Mouse (Mus musculus) ES-E14 (cell line): Measurements from ENCODE around the gene Slc5a10.

Experiments
- CHD2 ChIP-seq: IDR thresholded peaks from 2 replicates; pipeline ENCODE4 v1.6.1; 2014; ENCODE audit warnings: mild to moderate bottlenecking, low read depth, low read length, inconsistent platforms
- HCFC1 ChIP-seq: IDR thresholded peaks from 2 replicates; pipeline ENCODE4 v1.6.1; 2012; ENCODE audit warnings: low read length, inconsistent platforms, borderline replicate concordance; ENCODE audit not compliant: insufficient read depth
- ZNF384 ChIP-seq: IDR thresholded peaks from 2 replicates; pipeline ENCODE4 v1.6.1; 2012; ENCODE audit warnings: low read depth, low read length, inconsistent platforms

DNA sequence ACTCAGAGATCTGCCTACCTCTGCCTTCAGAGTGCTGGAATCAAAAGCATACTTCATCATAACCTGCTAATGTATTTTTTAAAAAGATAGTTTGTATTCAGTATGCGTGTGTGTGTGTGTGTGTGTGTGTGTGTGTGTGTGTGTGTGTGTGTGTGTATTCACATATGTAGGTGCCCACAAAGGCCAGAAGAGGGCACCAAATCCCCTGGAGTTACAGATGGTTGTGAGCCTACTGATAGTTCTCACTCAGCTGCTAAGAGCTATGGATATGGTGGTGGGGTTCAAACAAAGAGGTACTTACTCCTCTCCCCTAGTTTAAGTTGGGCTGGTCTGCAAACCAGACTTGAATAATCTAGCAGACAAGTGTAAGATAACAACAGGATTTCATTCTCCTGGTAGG lies 94.1 kb downstream of the Slc5a10 start:
- TF ChIP-seq CHD2: no peak
- no peak for TF ChIP-seq ZNF384
- TF ChIP-seq HCFC1: no peak
